Mouse (Mus musculus): ENCODE results near the gene Dpm3. TPM values are rescaled to one million over a fixed set of nuclear protein-coding genes. Genes with fewer than 3 reads are reported as not detected.

The Dpm3 gene
- polyA plus RNA-seq, 1 experiment from 2014 or later = 77.5 TPM

GRCm38 (mm10) chr3:89246261-89247100, 12.7 kb upstream of the Dpm3 start, which contains the start of gene Trim46:
Gene Trim46, minus strand, starts transcription at chr3:89246309.
- Histone ChIP-seq H3K9ac (peak within 1 kb of the TSS; percentile 92), H3K4me3 (peak within 1 kb of the TSS; percentile 78), H3K9me3 (no peaks in the 10 kb centered on the region), H3K27me3 (replicated peaks) (peaks cover 30% of the 10 kb centered on the region), H3K4me1 (peaks cover 48% of the 10 kb centered on the region), H3K36me3 (peaks cover 27% of the 10 kb centered on the region), H3K4me2 (peak within 1 kb of the TSS; percentile 91), H3K27ac (replicated peaks) (peak within 1 kb of the TSS; percentile 82)
- peak; percentile 56 for ATAC-seq (ENCODE audit: extremely low read depth, insufficient number of reproducible peaks, low FRiP score, low TSS enrichment)
- WGBS = under 1% methylated on average over 42 of the region's 42 CpGs

GRCm38 (mm10) chr3:89247466-89247865, 11.7 kb upstream of the Dpm3 start:
- Histone ChIP-seq H3K27me3 (replicated peaks) (peaks cover 30% of the 10 kb centered on the region), H3K4me1 (peaks cover 57% of the 10 kb centered on the region), H3K4me3 (peak overlapping the region; percentile 78), H3K9me3 (no peaks in the 10 kb centered on the region), H3K4me2 (peak overlapping the region; percentile 91), H3K9ac (peak overlapping the region; percentile 92), H3K36me3 (peaks cover 27% of the 10 kb centered on the region), H3K27ac (replicated peaks) (no peak overlapping the region)
- WGBS = 86% methylated on average over 4 of the region's 4 CpGs
- ATAC-seq (ENCODE audit: extremely low read depth, insufficient number of reproducible peaks, low FRiP score, low TSS enrichment) = no peak

- H3K36me3 ChIP-seq = peaks cover 27% of the 10 kb centered on the region
- WGBS = 15% methylated on average over 7 of the region's 7 CpGs
- ATAC-seq (ENCODE audit: extremely low read depth, insufficient number of reproducible peaks, low FRiP score, low TSS enrichment) = no peak
- H3K27me3 ChIP-seq (replicated peaks) = peaks cover 2% of the 10 kb centered on the region
- H3K4me3 ChIP-seq = no peak overlapping the region
- H3K4me1 ChIP-seq = peaks cover 36% of the 10 kb centered on the region
- H3K27ac ChIP-seq (replicated peaks) = peak overlapping the region; percentile 63; the same call in 1 of the 2 replicates
- H3K4me2 ChIP-seq = peak overlapping the region; percentile 45; the same call in 1 of the 2 replicates
- no peak overlapping the region for H3K9ac ChIP-seq
- H3K9me3 ChIP-seq = no peaks in the 10 kb centered on the region
These were observed 8.6 kb upstream of the Dpm3 start for GRCm38 (mm10) chr3:89250435-89251040.

GRCm38 (mm10) chr3:89251365-89251895, 7.7 kb upstream of the Dpm3 start:
- H3K9me3 ChIP-seq = no peaks in the 10 kb centered on the region
- H3K4me1 ChIP-seq = peaks cover 30% of the 10 kb centered on the region
- ATAC-seq (ENCODE audit: extremely low read depth, insufficient number of reproducible peaks, low FRiP score, low TSS enrichment) = no peak
- no peaks in the 10 kb centered on the region for H3K27me3 ChIP-seq (replicated peaks)
- peak overlapping the region; percentile 63 for H3K27ac ChIP-seq (replicated peaks)
- WGBS = 11% methylated on average over 17 of the region's 17 CpGs
- H3K4me3 ChIP-seq = no peak overlapping the region
- H3K4me2 ChIP-seq = peak overlapping the region; percentile 45
- H3K36me3 ChIP-seq = peaks cover 27% of the 10 kb centered on the region
- peak overlapping the region; percentile 41 for H3K9ac ChIP-seq

- H3K36me3 ChIP-seq = no peaks in the 10 kb centered on the region
- WGBS = 81% methylated on average over 5 of the region's 5 CpGs
- no peak overlapping the region for H3K9ac ChIP-seq
- 0 out of 2 replicates have a peak, but pooled peaks cover 9% of the 10 kb centered on the region for H3K27me3 ChIP-seq (replicated peaks)
- no peaks in the 10 kb centered on the region for H3K9me3 ChIP-seq
- no peak overlapping the region for H3K27ac ChIP-seq (replicated peaks)
- no peak overlapping the region for H3K4me3 ChIP-seq
- no peak for ATAC-seq (ENCODE audit: extremely low read depth, insufficient number of reproducible peaks, low FRiP score, low TSS enrichment)
- H3K4me1 ChIP-seq = peaks cover 20% of the 10 kb centered on the region
- H3K4me2 ChIP-seq = no peak overlapping the region
These were observed 4.2 kb upstream of the Dpm3 start for GRCm38 (mm10) chr3:89254994-89255393.

GRCm38 (mm10) chr3:89256177-89256576, 3.0 kb upstream of the Dpm3 start:
- H3K27ac ChIP-seq (replicated peaks) = 0 out of 2 replicates have a peak overlapping the region, but pooled peaks have one; percentile 13
- H3K27me3 ChIP-seq (replicated peaks) = 0 out of 2 replicates have a peak, but pooled peaks cover 9% of the 10 kb centered on the region
- no peaks in the 10 kb centered on the region for H3K36me3 ChIP-seq
- ATAC-seq (ENCODE audit: extremely low read depth, insufficient number of reproducible peaks, low FRiP score, low TSS enrichment) = no peak
- no peak overlapping the region for H3K9ac ChIP-seq
- no peak overlapping the region for H3K4me3 ChIP-seq
- 50% methylated on average over 5 of the region's 5 CpGs for WGBS
- no peaks in the 10 kb centered on the region for H3K9me3 ChIP-seq
- no peak overlapping the region for H3K4me2 ChIP-seq
- H3K4me1 ChIP-seq = peaks cover 12% of the 10 kb centered on the region

GRCm38 (mm10) chr3:89260211-89260610, 1.1 kb downstream of the Dpm3 start:
- Histone ChIP-seq H3K9me3 (no peaks in the 10 kb centered on the region), H3K27ac (replicated peaks) (no peak overlapping the region)

GRCm38 (mm10) chr3:89262417-89262816, 3.3 kb downstream of the Dpm3 start:
- Histone ChIP-seq H3K27me3 (replicated peaks) (0 out of 2 replicates have a peak, but pooled peaks cover 9% of the 10 kb centered on the region), H3K9me3 (no peaks in the 10 kb centered on the region), H3K36me3 (peaks cover under 1% of the 10 kb centered on the region; the same call in 1 of the 2 replicates), H3K27ac (replicated peaks) (peak overlapping the region; percentile 60), H3K4me3 (no peak overlapping the region), H3K4me2 (no peak overlapping the region), H3K9ac (no peak overlapping the region), H3K4me1 (peaks cover 18% of the 10 kb centered on the region)
- ATAC-seq (ENCODE audit: extremely low read depth, insufficient number of reproducible peaks, low FRiP score, low TSS enrichment) = no peak
- WGBS = 49% methylated on average over 10 of the region's 10 CpGs

More at GRCm38 (mm10) chr3:89260211-89260610, 1.1 kb downstream of the Dpm3 start:
- H3K36me3 ChIP-seq = no peaks in the 10 kb centered on the region
- ATAC-seq (ENCODE audit: extremely low read depth, insufficient number of reproducible peaks, low FRiP score, low TSS enrichment) = no peak
- 0 out of 2 replicates have a peak, but pooled peaks cover 9% of the 10 kb centered on the region for H3K27me3 ChIP-seq (replicated peaks)
- WGBS = 71% methylated on average over 3 of the region's 3 CpGs
- H3K4me1 ChIP-seq = peaks cover 7% of the 10 kb centered on the region; the same call in 1 of the 2 replicates
- no peak overlapping the region for H3K4me2 ChIP-seq
- H3K4me3 ChIP-seq = no peak overlapping the region
- no peak overlapping the region for H3K9ac ChIP-seq

GRCm38 (mm10) chr3:89266439-89266893, 7.3 kb downstream of the Dpm3 start:
- H3K36me3 ChIP-seq = peaks cover 9% of the 10 kb centered on the region
- peak overlapping the region; percentile 93 for H3K9ac ChIP-seq
- H3K27ac ChIP-seq (replicated peaks) = peak overlapping the region; percentile 66
- peaks cover 51% of the 10 kb centered on the region for H3K4me1 ChIP-seq
- peak; percentile 53; the same call in 1 of the 2 replicates for ATAC-seq (ENCODE audit: extremely low read depth, insufficient number of reproducible peaks, low FRiP score, low TSS enrichment)
- no peaks in the 10 kb centered on the region for H3K27me3 ChIP-seq (replicated peaks)
- H3K4me2 ChIP-seq = peak overlapping the region; percentile 88
- H3K4me3 ChIP-seq = peak overlapping the region; percentile 75
- WGBS = under 1% methylated on average over 20 of the region's 20 CpGs
- no peaks in the 10 kb centered on the region for H3K9me3 ChIP-seq

- ATAC-seq (ENCODE audit: extremely low read depth, insufficient number of reproducible peaks, low FRiP score, low TSS enrichment) = no peak
- Histone ChIP-seq H3K27ac (replicated peaks) (no peak overlapping the region), H3K27me3 (replicated peaks) (no peaks in the 10 kb centered on the region), H3K4me3 (no peak overlapping the region), H3K9ac (peak overlapping the region; percentile 87), H3K36me3 (peaks cover 30% of the 10 kb centered on the region), H3K9me3 (no peaks in the 10 kb centered on the region), H3K4me2 (peak overlapping the region; percentile 78), H3K4me1 (peaks cover 52% of the 10 kb centered on the region)
- WGBS = 60% methylated on average over 8 of the region's 8 CpGs
These were observed 9.8 kb downstream of the Dpm3 start for GRCm38 (mm10) chr3:89268916-89269315.
